Mouse (Mus musculus) left cerebral cortex, postnatal 25 days (tissue): ENCODE measurements at regions not wholly inside any gene's neighbourhood (a gene's known extent, or its start where the extent isn't known, plus 50 kb on each side); places are given as distances from the start of the nearest gene placed in this dataset.

Source experiments
- DNase-seq, 2 experiments: peaks; one replicate each; pipeline ENCODE4 v3.0.0; 2022; ENCODE audit warnings: low spot score in 2 of 2, mixed read lengths in 1 of 2
- intact Hi-C: fragments of 180-260 bp; cut with DNase I; formaldehyde crosslinking; loops from one replicate; pipeline ENCODE4 v1.15.1; 2025

DNA sequence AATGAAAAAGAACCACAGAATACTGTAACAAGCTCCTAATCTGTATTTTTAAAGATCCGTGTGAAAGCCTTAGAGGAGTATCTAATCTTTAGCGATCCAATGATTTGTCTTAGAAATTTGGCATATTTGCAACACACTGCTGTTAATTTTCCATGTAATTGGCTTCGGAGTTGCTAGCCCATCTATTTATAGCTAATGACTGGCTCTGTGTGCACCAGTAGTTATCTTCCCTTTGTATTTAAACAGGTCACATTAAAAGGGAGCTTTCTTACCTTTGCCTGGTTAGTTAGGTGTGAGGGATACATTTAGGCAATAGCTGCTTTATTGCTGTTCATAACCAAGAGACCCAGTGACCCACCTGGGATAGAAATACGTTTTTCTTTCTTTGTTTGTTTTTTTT lies 256.3 kb upstream of the Mme start:
- DNase-seq = no peak
- intact Hi-C loops = no loop called here

DNA sequence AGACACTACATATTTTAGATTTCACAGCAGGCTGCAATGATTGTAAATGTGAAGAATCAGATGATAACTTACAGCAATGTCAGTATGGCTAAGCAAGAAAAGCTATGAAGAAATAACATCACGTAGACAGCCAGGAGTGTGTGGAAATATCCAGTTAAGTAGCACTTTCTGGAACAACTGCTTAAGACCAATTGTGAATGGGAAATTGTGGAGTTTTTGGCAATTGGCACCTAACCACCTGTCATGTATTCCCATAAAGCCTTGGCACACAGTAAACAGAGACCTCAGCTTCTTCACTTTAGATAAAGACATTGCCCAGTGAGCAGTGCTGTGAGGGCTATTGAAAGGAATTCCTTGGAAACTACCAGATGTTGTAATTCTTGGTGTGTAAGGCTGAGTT lies 264.4 kb upstream of the Mme start:
- intact Hi-C loops = no loop called here
- DNase-seq = no peak

DNA sequence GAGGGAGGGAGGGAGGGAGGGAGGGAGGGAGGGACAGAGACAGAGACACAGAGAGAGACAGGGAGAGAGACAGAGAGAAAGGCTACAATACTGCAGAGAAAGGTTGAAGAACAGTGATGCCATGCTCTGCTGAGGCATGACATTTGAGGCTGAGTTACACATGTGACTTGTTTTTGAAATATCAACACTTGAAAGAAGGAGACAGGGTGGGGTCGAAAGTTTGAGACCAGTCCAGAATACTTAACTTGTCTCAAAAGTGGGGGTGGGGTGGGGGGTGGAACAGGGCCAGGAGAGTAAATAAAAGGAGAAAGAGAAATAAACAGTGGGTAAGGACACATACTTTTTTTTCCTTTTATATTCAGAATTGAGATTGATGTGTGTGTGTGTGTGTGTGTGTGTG lies 278.1 kb upstream of the Mme start:
- intact Hi-C loops = no loop called here
- no peak for DNase-seq

DNA sequence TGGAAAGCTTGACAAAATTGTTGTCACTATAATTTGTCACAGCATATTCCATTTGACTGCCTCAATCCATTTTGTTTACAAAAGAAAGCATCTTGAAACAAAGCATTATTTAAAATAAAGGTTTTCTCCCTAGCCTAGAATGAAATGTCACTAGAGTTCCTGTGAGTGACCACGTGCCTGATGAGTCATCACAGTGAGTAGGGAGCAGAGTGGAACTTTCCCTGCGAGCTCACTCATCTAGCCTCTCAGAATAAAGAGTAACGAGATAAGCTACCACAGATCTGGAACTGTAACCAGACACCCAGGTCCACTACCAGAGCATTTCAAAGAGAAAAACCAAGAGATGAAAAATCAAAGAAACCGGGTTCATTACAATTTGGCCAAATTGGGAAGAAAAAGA lies 278.7 kb upstream of the Mme start:
- intact Hi-C loops = no loop called here
- DNase-seq = peak in 1 of 2 experiments; percentile 3

DNA sequence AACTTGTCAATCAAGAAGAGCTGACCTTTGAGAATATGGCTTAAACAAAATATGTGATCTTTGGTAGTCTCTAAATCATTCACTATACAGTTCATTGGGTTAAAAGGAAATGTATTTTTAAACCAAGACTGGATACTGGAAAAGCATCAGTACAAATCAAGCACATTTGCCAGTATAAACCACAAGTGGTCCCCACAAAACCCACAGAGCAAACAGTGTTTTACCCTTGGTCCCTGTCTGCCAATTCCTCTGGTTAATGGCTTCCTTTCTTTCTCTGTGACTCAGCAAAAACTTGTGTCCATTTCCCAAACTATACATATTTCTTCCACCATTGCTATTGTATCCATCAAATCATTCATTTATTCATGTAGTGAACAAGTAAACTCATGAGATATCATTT lies 296.0 kb upstream of the Mme start:
- intact Hi-C loops = no loop called here

DNA sequence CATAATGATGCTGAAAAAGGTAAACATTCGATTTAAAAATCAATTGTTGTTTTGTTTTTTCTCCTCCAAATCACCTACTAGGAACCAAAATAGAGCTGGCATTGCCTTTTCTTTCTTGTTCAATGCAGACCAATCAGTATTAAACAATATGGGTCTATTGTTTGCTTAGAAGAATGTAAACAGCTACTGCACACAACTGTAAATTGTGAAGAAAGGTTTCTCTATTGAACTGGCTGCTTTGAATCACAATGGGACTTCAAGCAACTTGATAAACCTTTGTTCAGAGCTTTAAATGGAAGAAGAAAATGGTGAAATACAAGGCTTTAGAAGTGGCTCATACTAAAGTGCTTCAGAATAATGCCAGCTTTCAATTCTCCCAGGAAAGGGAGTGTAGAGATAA lies 302.7 kb upstream of the Mme start:
- DNase-seq = no peak
- intact Hi-C loops = no loop called here

More for the DNA sequence above, 296.0 kb upstream of the Mme start:
- no peak for DNase-seq

DNA sequence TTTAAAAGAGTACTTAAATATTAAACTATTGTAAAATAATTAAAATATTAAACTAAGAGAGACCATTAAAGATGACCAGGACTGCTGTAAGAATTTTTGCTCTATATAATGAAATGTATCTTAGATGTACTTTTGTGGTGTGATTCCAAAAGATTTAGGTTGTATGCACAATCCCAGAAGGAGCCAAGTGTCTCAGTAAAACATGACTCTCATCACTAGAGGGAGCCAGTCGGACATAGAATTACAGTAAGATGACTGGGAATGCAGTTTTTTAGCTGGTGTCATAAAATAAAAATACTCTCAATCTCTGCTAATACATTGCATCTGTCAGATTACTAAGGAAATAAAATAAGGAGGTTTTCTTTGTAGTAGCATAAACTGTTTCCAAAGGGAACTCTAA lies 316.9 kb upstream of the Mme start:
- DNase-seq = peak; percentile 32 to 75
- intact Hi-C loops = loop anchor here (2.0 kb wide), 2 partner anchors 614 to 944 kb away; no protein-coding TSS in a partner anchor

DNA sequence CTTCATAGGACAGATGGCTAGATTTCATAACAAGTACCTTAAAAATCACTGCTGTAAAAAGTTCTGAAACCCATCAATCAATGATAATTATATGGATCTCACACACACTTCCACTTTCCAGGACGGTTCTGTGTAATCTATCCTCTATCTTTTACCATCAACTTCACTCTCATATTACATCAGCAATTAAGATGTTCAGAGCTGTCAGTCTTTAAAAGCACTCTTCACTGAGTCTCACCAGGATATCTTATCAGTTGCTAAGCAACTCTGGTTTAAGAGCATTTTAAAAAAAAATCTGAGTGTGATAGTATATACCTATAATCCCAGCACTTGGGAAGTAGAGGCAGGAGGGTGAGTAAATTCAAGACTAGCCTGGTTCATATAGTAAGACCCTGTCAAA lies 312.0 kb upstream of the Gpr149 start:
- DNase-seq = no peak
- intact Hi-C loops = no loop called here

DNA sequence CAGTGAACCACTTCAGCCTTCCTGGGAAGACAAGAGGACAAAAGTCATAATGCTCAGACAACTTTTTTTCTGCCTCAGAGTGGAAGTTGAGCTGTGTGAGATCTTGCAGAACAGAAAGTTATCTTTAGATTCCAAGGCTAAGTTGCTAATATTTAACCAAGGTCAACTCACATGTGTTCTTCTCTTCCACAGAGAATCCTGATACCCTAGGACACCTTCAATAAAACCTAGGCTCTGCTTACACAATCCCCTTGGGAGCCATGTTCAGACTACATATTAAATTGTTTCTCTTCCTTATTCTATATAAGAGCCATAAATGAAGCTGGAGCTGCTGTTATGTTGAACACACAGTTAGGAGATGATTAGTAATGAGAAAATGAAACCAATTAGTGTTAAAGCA lies 280.2 kb upstream of the Gpr149 start:
- DNase-seq = no peak
- intact Hi-C loops = no loop called here

DNA sequence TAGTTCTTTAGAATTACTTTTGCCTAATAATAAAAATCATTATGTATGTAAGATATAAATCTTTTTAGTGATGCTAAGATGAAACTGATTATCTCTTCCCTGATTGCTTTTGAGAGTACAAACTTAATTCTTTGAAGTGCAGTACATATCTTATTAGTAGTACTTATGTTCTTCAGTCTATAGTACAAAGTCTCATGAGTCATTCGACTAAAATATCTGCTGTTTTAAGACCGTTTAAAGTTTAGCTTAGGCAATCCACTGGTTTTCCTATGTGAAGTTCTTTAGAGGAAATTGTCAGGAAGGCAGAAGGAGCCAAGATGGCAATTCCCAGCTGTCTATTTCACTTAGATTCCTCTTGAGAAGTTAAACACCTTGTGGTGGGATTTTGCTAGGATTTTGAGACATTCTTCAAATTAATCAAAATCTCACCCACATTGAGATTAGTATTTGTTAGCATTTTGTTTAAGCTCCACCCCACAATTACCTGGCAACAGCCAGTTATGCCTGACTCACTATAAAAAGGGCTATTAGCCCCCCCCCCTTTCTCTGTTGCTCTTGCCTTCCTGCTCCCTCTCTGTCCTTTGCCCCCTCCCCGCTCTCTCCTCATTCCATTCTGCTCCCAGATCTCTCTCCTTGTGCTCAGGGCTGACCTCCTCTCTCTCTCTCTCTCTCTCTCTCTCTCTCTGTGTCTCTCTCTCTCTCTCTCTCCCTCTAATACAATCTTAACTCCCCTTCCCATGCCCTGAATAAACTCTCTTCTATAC lies 277.6 kb upstream of the Gpr149 start:
- DNase-seq = no peak
- intact Hi-C loops = no loop called here

DNA sequence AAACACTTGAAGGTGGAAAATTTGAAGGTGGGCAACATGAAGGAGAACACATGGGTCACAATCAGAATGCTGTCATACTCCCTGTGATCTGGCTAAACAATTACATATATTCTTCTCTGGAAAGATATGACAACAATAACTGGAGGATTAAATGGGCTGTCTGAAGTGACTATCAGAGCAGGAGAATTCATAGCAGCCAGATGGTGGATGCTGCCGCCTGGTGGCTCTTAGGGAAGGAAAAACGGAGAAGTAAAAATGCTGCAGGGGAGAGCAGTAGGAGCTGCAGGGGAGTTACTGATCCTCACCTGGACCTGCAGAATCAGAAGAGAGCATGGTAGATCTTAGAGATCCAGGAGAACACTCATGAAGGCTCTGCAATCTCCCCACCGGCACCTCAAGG lies 255.8 kb upstream of the Gpr149 start:
- peak; percentile 20 to 53 for DNase-seq
- intact Hi-C loops = loop anchor here (2.0 kb wide), 1 partner anchor 334 kb away; no protein-coding TSS in a partner anchor

DNA sequence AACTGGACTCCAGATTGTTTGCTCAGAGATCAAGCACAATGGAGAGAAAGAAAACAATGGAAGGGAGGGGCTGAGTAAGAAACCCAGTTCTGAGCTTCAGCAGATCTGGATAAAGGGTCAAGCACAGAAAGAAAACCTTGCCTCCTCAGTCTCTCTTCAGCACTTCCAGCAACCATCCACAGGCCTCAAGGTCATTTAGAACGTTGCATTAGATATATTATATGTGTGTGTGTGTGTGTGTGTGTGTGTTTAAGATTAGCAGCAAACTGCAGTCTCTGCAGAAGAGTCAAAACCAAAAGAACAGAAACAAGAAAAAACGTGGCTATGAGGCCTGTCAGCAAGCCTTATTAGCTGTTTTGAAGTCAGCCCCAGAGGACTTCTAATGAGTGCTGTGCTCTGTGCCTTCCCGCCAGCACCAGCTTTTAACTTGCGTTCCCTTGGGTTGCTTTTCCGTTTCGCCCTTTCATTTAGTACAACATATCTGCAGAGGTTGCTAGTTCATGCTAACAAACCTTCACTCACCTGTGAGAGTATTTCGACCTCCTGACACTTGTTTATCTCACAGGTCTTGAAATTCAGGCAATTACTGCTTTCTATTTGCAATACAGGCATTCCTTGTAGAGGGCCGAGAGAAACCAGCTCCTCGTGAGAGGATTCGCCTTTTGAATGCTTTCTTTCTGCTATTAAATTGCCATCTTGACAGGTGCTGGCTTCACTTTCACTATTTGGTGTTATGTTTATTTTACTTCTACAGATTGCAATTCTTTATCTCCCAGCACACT lies 230.9 kb upstream of the Gpr149 start:
- intact Hi-C loops = no loop called here

DNA sequence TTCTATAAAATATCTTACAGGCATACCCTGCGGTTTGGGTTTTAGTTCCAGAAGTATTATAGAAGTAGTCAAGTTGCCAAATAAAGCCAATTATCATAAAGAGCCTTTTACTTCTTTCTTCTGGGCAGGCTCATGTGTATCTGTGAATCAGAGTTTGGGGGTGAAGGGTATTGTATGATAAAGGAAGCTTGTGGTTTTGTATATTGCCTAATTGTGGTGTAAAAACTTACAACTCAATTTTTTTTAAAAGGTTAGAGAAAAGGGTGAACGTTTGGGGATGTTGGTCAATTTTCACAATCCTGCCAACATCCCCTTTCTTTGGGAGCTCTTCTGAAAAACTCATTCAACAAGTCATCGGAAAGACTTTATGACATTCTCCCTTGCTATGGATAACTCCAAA lies 219.0 kb upstream of the Gpr149 start:
- no peak for DNase-seq
- intact Hi-C loops = no loop called here

More for the DNA sequence above, 230.9 kb upstream of the Gpr149 start:
- DNase-seq = no peak

DNA sequence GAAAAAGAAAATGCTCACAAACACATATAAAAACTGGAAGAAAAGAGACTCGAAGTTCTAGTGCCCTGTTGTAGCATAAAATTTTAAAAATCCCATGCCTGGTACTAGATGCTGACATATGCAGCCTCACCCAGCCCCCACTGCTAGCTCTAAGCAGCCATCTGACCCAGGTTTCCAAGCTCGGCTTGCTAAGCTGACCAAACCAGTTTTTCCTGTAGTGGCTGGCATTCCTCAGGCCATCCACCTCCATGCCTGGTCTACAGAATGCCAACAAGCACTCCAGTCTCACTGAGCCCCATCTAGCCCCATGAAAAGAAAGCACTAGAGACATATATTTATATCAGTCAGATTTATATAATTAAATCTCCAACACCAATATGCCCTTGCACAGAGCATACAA lies 196.1 kb upstream of the Gpr149 start:
- DNase-seq = no peak
- intact Hi-C loops = no loop called here

DNA sequence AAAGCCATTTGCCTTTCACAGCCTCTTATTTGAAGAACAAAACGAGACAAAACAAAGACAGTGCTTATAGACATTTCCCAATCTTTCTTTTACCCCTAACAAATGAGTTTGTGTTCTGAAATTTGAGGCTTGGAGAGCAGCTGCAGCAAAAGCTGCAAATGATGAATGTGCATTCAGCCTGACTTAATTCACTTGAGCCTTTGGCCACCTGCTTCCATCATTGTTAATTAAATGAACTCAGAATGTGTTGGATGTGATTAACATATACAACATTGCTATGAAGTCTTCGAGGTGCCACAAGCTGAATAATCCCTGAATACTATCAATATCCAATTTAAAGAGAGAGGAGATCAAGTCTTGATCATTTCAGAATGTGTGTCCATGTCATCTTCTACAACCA lies 181.3 kb upstream of the Gpr149 start:
- intact Hi-C loops = no loop called here
- no peak for DNase-seq
